Mouse (Mus musculus) ES-E14 (cell line): ENCODE measurements around the gene Aanat. TPM values are rescaled to one million over a fixed set of nuclear protein-coding genes. Genes with fewer than 3 reads are reported as not detected.

Source experiments
- DNase-seq: peaks from one replicate; pipeline ENCODE4 v3.0.0-alpha.2; 2013; ENCODE audit warnings: low read depth, low spot score
- H3K27ac ChIP-seq: 2 replicates; pipeline ENCODE4 v1.5.1; 2012; ENCODE audit warnings: low read depth, mild to moderate bottlenecking, low read length, moderate library complexity, mixed read lengths; ENCODE audit not compliant: poor library complexity, insufficient read depth, severe bottlenecking
- H3K36me3 ChIP-seq: 2 replicates; pipeline ENCODE4 v1.6.1; 2012; ENCODE audit warnings: mild to moderate bottlenecking, low read length, moderate library complexity, mixed read lengths; ENCODE audit not compliant: control insufficient read depth, poor library complexity, insufficient read depth, severe bottlenecking
- H3K4me1 ChIP-seq, 2 experiments: fragments of 150-350 bp in 1 of 2; sonication (generic) in 1 of 2; 2 replicates each; pipeline ENCODE4 v1.6.1; 2012; ENCODE audit warnings: low read length in 2 of 2, mild to moderate bottlenecking in 1 of 2, mixed read lengths in 1 of 2; ENCODE audit not compliant: control insufficient read depth in 2 of 2, insufficient read depth in 2 of 2, poor library complexity in 1 of 2
- H3K4me3 ChIP-seq, 2 experiments: fragments of 150-350 bp in 1 of 2; sonication (generic) in 1 of 2; 2 replicates each; pipeline ENCODE4 v1.5.1; 2012; ENCODE audit warnings: low read length in 2 of 2, low read depth in 1 of 2, mild to moderate bottlenecking in 1 of 2, mixed read lengths in 1 of 2; ENCODE audit not compliant: insufficient read depth in 1 of 2, poor library complexity in 1 of 2, severe bottlenecking in 1 of 2
- H3K9ac ChIP-seq: 2 replicates; pipeline ENCODE4 v1.6.1; 2012; ENCODE audit warnings: low read depth, mild to moderate bottlenecking, low read length, mixed read lengths; ENCODE audit not compliant: poor library complexity, insufficient read depth, severe bottlenecking
- H3K9me3 ChIP-seq: fragments of 150-350 bp; sonication (generic); 2 replicates; pipeline ENCODE4 v1.6.1; 2012; ENCODE audit warnings: low read depth, mild to moderate bottlenecking, low read length; ENCODE audit not compliant: control insufficient read depth, insufficient read depth
- CHD2 ChIP-seq: IDR thresholded peaks from 2 replicates; pipeline ENCODE4 v1.6.1; 2014; ENCODE audit warnings: mild to moderate bottlenecking, low read depth, low read length, inconsistent platforms
- HCFC1 ChIP-seq: IDR thresholded peaks from 2 replicates; pipeline ENCODE4 v1.6.1; 2012; ENCODE audit warnings: low read length, inconsistent platforms, borderline replicate concordance; ENCODE audit not compliant: insufficient read depth
- MAFK ChIP-seq: IDR thresholded peaks from 2 replicates; pipeline ENCODE4 v1.6.1; 2014; ENCODE audit warnings: mild to moderate bottlenecking, low read depth, low read length, inconsistent platforms; ENCODE audit not compliant: insufficient read depth
- ZC3H11A ChIP-seq: IDR thresholded peaks from 2 replicates; pipeline ENCODE4 v1.6.1; 2012; ENCODE audit warnings: low read depth, mild to moderate bottlenecking, inconsistent platforms, low read length, borderline replicate concordance
- ZNF384 ChIP-seq: IDR thresholded peaks from 2 replicates; pipeline ENCODE4 v1.6.1; 2012; ENCODE audit warnings: low read depth, low read length, inconsistent platforms
- in situ Hi-C, 2 experiments: fragments of 600-800 bp; cut with MboI; formaldehyde crosslinking; loops; one replicate each; pipeline ENCODE4 v1.15.1; 2025; ENCODE audit warnings: low sequenced_read_pairs in 2 of 2, inconsistent platforms in 1 of 2; ENCODE audit not compliant: unreplicated experiment in 2 of 2
- total RNA-seq: library from RNA; depleted of rRNA; stranded (reverse); fragments of 300-350 nt; gene quantifications from 2 replicates; pipeline ENCODE4 v1.2.3, GENCODE M21; 2012

The Aanat gene
- total RNA-seq, 1 experiment = 0.94 TPM

GRCm38 (mm10) chr11:116570821-116571220, 15.4 kb upstream of the Aanat start:
- in situ Hi-C loops = no loop called here
- TF ChIP-seq HCFC1 (no peak), MAFK (no peak), ZNF384 (no peak), ZC3H11A (no peak), CHD2 (no peak)
- H3K4me1 ChIP-seq = peaks cover 4 to 20% of the 10 kb centered on the region in 2 experiments

GRCm38 (mm10) chr11:116571767-116572679, 14.2 kb upstream of the Aanat start:
- Histone ChIP-seq H3K36me3 (peaks cover 9% of the 10 kb centered on the region; the same call in 1 of the 2 replicates), H3K4me1 (peaks cover 4 to 26% of the 10 kb centered on the region in 2 experiments), H3K27ac (no peak overlapping the region), H3K9me3 (no peaks in the 10 kb centered on the region), H3K4me3 (no peak overlapping the region), H3K9ac (no peak overlapping the region)
- TF ChIP-seq HCFC1 = no peak
- TF ChIP-seq MAFK = no peak
- TF ChIP-seq ZC3H11A = no peak
- no peak for TF ChIP-seq CHD2
- TF ChIP-seq ZNF384 = no peak
- in situ Hi-C loops = no loop called here
- DNase-seq = no peak

More at GRCm38 (mm10) chr11:116570821-116571220, 15.4 kb upstream of the Aanat start:
- Histone ChIP-seq H3K27ac (no peak overlapping the region), H3K4me3 (no peak overlapping the region), H3K36me3 (peaks cover 9% of the 10 kb centered on the region; the same call in 1 of the 2 replicates), H3K9me3 (no peaks in the 10 kb centered on the region), H3K9ac (no peak overlapping the region)
- no peak for DNase-seq

- no peak for DNase-seq
- peaks cover 4 to 26% of the 10 kb centered on the region in 2 experiments for H3K4me1 ChIP-seq
- no peak overlapping the region for H3K9ac ChIP-seq
- H3K27ac ChIP-seq = peak overlapping the region; percentile 27; the same call in 1 of the 2 replicates
- H3K36me3 ChIP-seq = peaks cover 8% of the 10 kb centered on the region; the same call in 1 of the 2 replicates
- no peak overlapping the region for H3K4me3 ChIP-seq
- H3K9me3 ChIP-seq = no peaks in the 10 kb centered on the region
- in situ Hi-C loops = no loop called here
- TF ChIP-seq ZNF384 = 0 out of 2 replicates have a peak, but pooled peaks have one; percentile 15
- TF ChIP-seq ZC3H11A = no peak
- peak; percentile 70; the same call in 1 of the 2 replicates for TF ChIP-seq MAFK
- TF ChIP-seq CHD2 = no peak
Measured at GRCm38 (mm10) chr11:116572756-116573543, 13.3 kb upstream of the Aanat start.

- no peak for DNase-seq
- no peak overlapping the region for H3K27ac ChIP-seq
- no peak overlapping the region for H3K4me3 ChIP-seq
- no peaks in the 10 kb centered on the region for H3K9me3 ChIP-seq
- H3K4me1 ChIP-seq = peaks cover 4 to 26% of the 10 kb centered on the region in 2 experiments
- in situ Hi-C loops = no loop called here
- H3K9ac ChIP-seq = no peak overlapping the region
- TF ChIP-seq CHD2 (no peak), MAFK (peak; percentile 85)
- H3K36me3 ChIP-seq = peaks cover 8% of the 10 kb centered on the region; the same call in 1 of the 2 replicates
Measured at GRCm38 (mm10) chr11:116574486-116574885, 11.7 kb upstream of the Aanat start.
